Mouse (Mus musculus) testis, adult 2 months (tissue): ENCODE results near the gene Gm9745.

Source experiments
- CTCF ChIP-seq: fragments of 200-500 bp; IDR thresholded peaks from 2 replicates; pipeline ENCODE4 v1.5.1; 2012; ENCODE audit warnings: low read depth, mild to moderate bottlenecking, inconsistent platforms, low read length, moderate library complexity; ENCODE audit not compliant: control insufficient read depth, insufficient read depth, insufficient replicate concordance
- POLR2A ChIP-seq: fragments of 200-500 bp; IDR thresholded peaks from 2 replicates; pipeline ENCODE4 v1.6.1; 2012; ENCODE audit warnings: low read depth, mild to moderate bottlenecking, inconsistent platforms, low read length, moderate library complexity; ENCODE audit not compliant: control insufficient read depth

GRCm38 (mm10) chr13:8992231-8992630, 44.2 kb upstream of the Gm9745 start:
- TF ChIP-seq CTCF (no peak), POLR2A (no peak)
